Mouse (Mus musculus) large intestine, adult 2 months (tissue): ENCODE measurements around the gene Nlrc5. TPM values are rescaled to one million over a fixed set of nuclear protein-coding genes. Genes with fewer than 3 reads are reported as not detected.

ENCODE experiments used
- DNase-seq: peaks from one replicate; pipeline ENCODE4 v3.0.0-alpha.2; 2012; ENCODE audit warnings: low read depth, low spot score
- WGBS: fragments of 180-500 bp; shearing (Covaris S2); methylation state at CpG from one replicate; pipeline ENCODE4 v1.1.7; 2018; 5-methylcytosine and 5-hydroxymethylcytosine counted together
- polyA plus RNA-seq: library from polyadenylated mRNA; depleted of rRNA; stranded (reverse); fragments of >200 nt; gene quantifications from 2 replicates; pipeline ENCODE4 v1.2.3, GENCODE M21; 2012

Gene Nlrc5
- polyA plus RNA-seq, 1 experiment = 12.6 TPM

GRCm38 (mm10) chr8:94516766-94517165 is 82.6 kb downstream of the Nlrc5 start:
- DNase-seq = no peak
- WGBS = 36% methylated on average over 3 of the region's 3 CpGs

- no peak for DNase-seq
- WGBS = 64% methylated on average over 10 of the region's 10 CpGs
These were observed 84.2 kb downstream of the Nlrc5 start for GRCm38 (mm10) chr8:94518331-94518730.

GRCm38 (mm10) chr8:94519021-94519420 is 84.9 kb downstream of the Nlrc5 start:
- DNase-seq = no peak
- 91% methylated on average over 5 of the region's 5 CpGs for WGBS

DNA sequence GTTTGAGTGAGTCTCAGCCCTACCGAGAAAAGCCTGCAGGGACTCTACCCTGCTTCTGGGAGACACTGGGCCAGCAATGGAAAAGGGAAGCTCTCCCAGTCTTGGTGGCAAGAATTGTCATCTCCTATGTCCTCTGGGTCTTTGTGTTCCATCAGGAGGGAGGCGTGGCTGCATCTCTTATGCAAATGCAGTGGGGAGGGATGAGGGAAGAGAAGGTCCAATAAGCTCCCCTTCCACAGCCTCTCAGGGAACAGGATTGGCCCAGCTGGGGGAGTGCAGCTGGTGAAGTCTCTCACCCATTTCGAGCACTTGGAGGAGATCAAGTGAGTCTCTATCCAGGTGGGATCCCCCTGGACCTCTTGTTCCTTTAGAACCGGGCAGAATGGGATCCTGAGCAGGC is 87.3 kb downstream of the Nlrc5 start:
- no peak for DNase-seq
- 51% methylated on average over 4 of the region's 4 CpGs for WGBS

DNA sequence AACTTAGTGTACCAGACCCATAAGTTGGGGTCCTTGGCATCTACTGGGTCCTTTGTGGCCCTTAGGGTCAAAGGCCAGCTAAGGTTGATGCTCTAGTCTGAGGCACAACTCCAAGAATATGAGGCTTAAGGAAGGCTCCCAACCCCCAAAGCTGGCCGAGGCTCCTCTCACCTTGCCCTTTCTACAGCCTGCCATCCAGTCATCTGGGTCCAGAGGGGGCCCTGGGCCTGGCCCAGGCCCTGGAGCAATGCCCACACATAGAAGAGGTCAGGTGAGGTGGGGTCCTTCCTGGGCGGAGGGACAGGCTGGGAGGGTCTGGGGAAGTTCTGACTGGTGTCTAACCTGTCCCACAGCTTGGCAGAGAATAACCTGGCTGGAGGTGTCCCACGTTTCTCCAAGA is 88.3 kb downstream of the Nlrc5 start:
- 74% methylated on average over 3 of the region's 3 CpGs for WGBS
- no peak for DNase-seq

- DNase-seq = no peak
- 77% methylated on average over 9 of the region's 9 CpGs for WGBS
These were observed 90.4 kb downstream of the Nlrc5 start for GRCm38 (mm10) chr8:94524554-94524953.

GRCm38 (mm10) chr8:94527178-94527577 is 93.0 kb downstream of the Nlrc5 start:
- no peak for DNase-seq
- WGBS = 79% methylated on average over 7 of the region's 7 CpGs

DNA sequence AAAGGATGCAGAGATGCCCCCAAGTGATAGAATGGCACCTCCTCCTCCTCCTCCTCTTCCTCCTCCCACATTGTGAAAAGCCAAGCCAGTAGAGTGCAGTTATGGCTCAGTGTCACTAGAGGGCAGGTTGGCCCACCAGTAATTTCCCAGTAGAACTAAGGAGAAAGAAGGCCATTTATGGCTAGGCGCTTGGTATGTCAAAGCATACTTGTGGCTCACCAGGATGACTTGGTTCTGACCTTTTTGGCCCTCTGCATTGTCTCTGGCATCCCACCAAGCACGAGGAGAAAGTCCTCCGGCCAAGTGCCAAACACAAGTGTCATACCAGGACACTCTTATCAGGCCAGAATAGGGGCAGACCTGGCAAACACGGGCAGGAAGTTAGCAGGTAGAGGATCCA is 94.1 kb downstream of the Nlrc5 start:
- 12% methylated on average over 4 of the region's 4 CpGs for WGBS
- DNase-seq = no peak

DNA sequence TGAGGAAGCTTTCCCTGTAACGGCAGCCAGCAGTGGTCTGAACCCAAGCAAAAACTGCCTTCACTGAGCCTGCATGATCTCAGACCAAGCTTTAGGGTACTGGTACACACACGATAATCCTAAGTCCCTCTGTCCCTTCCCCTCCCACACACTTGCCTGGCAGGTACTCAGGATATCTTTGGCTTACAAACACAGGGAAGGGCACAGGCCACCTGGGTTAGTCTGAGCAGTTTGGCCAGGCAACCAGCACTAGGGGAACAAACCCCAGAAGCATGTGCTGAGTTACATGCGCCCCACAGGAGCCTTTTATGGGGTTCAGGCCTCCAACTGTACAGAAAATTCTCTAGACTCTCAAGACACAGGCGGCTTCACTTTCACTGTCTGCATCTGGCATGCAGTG is 95.7 kb downstream of the Nlrc5 start:
- 52% methylated on average over 4 of the region's 4 CpGs for WGBS
- DNase-seq = no peak

DNA sequence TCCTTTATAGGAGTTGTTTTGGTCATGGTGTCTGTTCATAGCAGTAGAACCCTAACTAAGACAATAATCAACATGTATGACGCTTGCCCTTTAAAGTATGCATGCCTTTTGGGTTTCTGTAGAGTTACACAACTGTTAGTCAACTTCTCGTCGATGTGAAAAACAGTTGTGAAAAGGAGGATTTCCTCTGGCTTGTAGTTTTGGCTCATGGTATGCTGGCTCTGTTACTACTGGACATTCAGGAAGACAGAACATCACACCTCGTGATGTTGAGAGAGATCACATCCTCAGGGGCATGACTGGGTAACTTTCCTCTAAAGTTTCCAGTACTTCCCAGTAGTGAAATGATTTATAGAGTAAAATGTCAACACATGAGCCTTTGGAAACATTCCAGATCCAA is 96.5 kb downstream of the Nlrc5 start:
- no peak for DNase-seq

DNA sequence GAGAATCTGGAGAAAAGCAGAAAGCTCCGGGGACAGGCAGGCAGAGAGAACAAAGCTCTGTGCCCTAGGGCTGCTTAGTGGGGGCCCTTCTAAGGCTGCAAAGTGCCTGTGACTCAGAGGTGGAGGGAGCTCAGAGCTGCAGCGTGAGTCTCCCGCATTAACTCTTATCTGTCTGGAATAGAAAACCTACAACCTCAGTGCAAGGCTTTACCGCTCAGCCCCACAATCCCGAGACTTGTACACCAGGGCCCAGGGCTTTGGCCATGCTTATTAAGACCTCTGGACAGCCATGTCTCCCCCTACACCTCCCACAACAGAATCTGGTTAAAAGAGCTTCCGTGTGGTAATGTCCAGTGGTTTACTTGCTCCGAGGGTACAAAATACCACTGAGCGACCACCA is 97.8 kb downstream of the Nlrc5 start:
- DNase-seq = no peak
- 40% methylated on average over 8 of the region's 8 CpGs for WGBS

More for the DNA sequence above, 96.5 kb downstream of the Nlrc5 start:
- 72% methylated on average over 4 of the region's 4 CpGs for WGBS

DNA sequence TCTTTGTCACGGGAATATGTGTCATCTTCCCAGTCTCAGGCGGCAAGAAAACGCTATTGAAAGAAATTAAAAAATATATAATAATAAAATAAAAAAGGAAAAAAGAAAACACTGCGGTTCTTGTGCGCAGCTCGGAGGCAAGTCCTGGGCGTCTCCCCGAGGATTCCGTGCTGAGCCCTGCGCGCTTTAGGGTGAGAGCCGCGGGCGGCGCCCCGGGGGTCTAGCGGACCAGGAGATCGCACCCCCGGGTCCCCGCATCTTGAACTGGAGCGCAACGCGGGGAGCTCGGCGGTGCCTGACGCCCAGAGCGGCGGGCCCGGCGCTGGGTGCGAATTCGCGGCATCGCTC is 98.3 kb downstream of the Nlrc5 start:
- DNase-seq = no peak
- WGBS = 1% methylated on average over 34 of the region's 34 CpGs

- WGBS = under 1% methylated on average over 78 of the region's 81 CpGs
- no peak for DNase-seq
These were observed 98.9 kb downstream of the Nlrc5 start, which contains the start of gene Cpne2 for GRCm38 (mm10) chr8:94532873-94533671. Gene Cpne2, plus strand, starts transcription at chr8:94532990.

- DNase-seq = no peak
- WGBS = 30% methylated on average over 4 of the region's 4 CpGs
These were observed 100.5 kb downstream of the Nlrc5 start for GRCm38 (mm10) chr8:94534612-94535011.

- DNase-seq = no peak
- 89% methylated on average over 7 of the region's 7 CpGs for WGBS
These were observed 101.5 kb downstream of the Nlrc5 start for GRCm38 (mm10) chr8:94535631-94536030.

GRCm38 (mm10) chr8:94537456-94537855 is 103.3 kb downstream of the Nlrc5 start:
- WGBS = 74% methylated on average over 2 of the region's 2 CpGs
- DNase-seq = no peak

DNA sequence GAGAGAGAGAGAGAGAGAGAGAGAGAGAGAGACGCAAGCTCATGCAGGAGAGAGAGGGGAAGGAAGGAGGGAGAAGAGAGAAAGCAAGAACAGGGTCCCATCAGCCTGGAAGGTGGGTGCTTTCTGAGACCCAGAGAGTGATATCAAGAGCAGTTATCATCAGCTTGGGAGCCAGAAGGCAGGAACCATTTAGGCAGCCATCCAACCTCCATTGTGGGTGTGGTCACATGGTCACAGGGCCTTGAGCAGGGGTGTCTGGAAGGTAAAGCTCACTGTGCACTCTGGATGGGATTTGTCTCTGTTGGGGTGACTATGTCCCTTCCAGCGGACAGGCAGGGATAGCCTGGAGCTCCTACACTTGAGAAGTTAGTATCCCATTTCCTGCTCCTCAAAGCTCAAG is 105.9 kb downstream of the Nlrc5 start:
- 86% methylated on average over 2 of the region's 2 CpGs for WGBS
- DNase-seq = no peak

- no peak for DNase-seq
- WGBS = 53% methylated on average over 18 of the region's 18 CpGs
These were observed 107.0 kb downstream of the Nlrc5 start for GRCm38 (mm10) chr8:94540889-94541795.

DNA sequence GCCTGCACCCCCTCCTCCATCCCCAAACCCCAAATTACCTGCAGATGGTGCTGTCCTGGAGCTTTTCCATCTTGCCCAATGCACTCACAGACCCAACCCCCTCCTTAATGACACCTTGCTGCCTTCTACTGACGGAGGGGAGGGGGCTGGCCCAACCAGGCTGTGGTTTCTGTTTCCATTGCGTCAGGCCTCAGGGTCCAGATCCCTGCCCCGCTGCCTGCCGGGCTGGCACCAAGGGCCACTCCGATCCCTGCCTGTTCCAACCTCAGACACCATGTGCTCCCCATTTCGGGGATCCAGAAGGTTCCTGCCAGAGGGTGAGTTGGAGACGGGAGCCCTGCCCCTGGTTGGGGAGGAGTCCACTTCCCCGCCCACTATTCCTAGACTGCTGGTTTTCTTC is 109.8 kb downstream of the Nlrc5 start:
- DNase-seq = no peak
- WGBS = 63% methylated on average over 8 of the region's 8 CpGs

DNA sequence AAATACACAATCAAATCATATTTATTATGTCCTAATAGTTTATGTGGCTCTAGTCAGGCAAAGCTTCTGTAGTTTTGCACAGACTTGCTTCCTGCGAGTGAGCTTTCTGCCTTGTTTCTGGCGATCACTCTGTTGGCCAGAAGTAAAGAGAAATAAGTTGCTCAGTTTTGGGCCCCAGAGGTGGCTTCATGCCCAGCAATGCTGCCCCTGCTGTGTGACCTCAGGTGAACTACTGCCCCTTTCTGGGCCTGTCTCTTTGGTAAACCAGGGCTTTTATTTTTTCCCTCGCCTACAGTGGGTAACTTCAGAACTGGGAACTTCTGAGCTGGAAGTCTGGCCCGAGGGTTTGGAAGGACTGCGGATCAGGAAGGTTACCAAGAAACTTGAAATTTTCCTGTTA is 114.9 kb downstream of the Nlrc5 start:
- no peak for DNase-seq
- 72% methylated on average over 5 of the region's 5 CpGs for WGBS

DNA sequence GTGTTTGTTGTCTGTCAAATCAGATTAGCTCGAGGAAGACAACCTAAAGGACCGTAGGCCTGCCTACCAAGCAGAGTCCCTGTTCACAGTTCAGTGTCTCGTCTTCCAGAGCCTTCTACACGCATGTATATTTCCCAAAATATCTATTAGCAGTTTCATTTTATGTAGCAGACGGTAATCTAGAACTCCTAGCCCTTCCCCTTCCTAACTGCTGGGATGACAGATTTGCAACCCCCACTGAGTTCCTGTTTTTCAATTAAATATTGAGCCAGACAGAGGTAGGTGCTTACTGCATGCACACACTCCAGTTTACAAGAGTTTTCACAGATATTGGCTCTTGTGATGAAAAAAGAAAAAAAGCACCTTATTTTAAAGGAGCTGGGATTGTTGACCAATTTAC is 115.3 kb downstream of the Nlrc5 start:
- 65% methylated on average over 5 of the region's 5 CpGs for WGBS
- DNase-seq = no peak
